Mouse (Mus musculus) natural killer cell, adult 2 months (primary cell): ENCODE measurements around the gene Sdc4.
A peak's percentile ranks its signal among the peaks of the same experiment; 100 is the strongest.

Experiments
- DNase-seq, 2 experiments: peaks; one replicate each; pipeline ENCODE4 v3.0.0; 2022; ENCODE audit warnings: low spot score in 2 of 2

Gene Sdc4

DNA sequence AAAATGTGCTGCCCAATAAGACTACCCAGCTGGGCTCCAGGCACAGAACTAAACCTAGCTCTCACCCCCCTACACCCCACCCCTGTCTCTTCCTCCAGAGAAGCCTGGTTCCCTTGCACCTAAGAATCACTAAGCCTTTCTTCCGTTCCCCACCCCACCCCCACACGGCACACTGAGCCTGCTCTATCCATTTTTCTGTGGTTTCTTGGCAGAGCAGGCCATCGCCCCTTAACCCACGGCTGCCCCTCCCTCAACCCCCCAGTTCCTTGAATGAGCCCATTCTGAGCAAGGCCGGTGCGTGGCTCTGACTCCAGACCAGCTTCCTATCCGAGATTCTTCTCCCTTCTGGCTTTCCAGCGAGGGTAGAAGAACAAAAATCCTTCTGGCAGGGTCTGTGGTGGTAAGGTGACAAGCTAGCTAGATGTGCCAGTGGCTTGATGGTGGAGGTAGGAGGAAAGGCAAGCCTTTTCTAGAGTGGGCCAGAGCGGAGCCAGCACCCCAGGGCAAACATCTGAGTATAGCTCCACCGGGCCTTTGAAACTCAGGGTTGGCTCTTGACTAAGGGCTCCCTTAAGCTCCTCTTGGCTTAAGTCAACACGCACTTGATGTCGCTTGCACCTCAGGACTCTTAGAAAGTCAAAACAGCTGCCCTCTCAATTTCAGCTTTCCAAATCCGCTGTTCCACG lies 40.1 kb downstream of the Sdc4 start:
- DNase-seq = no peak

DNA sequence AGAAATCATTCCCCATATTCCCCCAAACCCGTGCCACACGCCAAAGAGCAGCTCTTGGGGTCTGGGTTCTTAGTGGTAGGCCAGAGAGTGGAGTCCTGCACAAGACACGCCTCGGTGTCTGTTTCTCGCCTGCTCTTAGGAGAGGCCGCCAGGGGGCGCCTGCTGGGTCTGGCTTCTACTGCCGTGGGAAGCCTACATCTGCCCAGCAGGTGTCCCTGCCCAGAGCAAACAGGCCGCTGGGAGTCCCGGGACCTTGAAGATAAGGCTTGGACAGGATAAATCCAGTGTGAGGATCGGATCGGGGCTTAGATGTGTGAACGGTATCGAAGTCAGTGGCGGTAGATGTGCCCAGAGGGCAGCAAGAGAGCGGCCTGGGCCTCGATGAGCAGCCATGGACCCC lies 40.8 kb downstream of the Sdc4 start, which contains the start of gene Rbpjl:
Rbpjl (plus strand) TSS at position 236 of the 400 bp plus-strand sequence.
- DNase-seq = peak; percentile 54 to 76

DNA sequence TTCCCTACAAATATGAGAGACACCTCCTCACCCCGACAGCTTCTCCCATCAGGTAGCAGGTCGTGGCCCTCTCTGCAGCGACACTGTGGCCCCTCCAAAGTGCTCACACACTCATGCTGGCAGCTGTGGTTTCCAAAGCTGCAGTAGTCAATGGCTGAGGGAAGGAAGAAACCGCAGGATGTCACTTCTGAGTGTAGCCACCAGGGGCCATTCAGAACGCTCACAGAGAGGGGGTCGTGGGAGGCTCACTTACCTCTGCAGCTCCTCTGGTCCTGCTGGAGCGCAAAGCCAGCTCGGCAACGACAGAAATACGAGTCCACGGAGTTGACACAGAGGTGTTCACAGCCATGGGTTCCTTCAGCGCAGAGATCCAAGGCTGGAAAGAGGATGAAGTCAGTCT lies 46.8 kb downstream of the Sdc4 start:
- no peak for DNase-seq

DNA sequence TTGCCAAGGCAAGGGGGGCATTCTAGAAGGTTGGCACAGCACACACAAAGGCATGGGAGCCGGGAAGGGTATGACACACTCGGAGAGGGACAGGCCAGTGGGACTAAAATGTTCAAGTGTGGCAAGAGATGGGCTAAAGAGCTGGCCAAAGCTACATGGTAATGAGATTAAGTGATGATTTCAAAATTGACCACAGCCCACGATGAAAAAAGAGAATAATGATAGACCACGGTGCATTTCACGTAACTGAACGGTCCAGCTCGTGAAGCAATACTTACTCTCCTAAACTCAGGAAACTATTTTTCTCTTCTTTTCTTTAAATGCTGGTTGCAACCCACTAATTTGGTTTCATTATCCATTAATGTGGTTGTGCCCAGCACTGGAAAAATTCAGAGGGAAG lies 47.6 kb downstream of the Sdc4 start:
- DNase-seq = no peak

DNA sequence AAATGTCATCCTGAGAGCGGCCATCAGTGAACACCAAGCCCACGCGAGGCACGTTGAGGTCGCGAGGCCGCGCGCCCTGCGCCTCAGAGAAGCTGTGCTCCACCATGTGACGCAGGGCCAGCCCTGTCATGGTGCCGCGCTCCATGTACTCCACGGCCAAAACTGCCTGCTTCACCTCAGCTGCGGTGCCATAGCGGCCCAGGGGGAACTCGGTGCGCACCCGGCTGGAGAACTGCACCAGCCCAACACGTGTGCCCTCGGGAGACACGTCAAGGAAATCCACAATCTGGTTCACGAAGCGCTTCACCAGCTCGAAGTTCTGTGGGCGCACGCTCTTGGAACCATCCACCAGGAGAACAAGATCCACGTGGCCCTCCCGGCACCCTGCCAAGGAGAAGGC lies 50.6 kb downstream of the Sdc4 start:
- DNase-seq = no peak

DNA sequence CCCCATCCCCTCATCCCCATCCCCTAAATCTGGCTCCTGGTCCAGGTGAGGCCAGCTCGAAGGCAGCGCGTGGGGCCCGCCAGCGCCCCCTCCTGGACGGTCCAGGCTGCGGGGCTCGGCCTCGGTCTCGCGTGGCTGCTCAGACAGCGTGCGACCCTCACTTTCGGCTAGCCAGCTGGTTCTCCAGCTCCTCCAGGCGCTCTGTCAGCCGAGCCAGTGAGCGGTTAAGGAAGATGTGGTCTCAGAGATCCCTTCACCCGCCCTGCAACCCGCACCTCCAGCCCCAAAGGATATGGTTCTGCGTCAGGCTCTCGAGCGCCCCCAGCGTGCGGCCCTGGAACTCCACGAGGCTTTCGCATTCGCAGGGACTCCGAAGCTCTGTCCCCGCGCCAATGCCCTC lies 54.2 kb downstream of the Sdc4 start:
- peak; percentile 69 to 82 for DNase-seq

DNA sequence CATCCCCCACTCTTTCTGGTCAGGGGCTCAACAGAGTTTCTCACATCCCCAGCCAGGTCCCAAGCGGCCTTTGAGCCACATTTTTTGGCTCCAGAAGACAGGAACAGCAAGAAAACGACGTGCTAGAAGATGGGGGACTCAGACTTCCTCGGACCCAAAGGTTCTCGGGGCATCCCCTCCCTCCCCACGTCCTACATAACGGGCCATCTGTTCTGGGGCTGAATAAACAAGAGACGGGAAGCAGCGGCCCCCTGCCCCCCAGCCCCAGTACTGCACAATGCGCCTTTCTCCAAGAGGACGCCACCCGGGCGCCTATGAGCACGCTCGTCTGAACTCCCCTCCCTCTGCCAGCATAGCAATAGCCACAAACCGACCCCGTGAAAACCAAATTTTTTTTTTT lies 54.7 kb downstream of the Sdc4 start, which contains the start of gene Slpi:
Slpi (minus strand) TSS at position 76 of the 400 bp plus-strand sequence.
- no peak for DNase-seq

DNA sequence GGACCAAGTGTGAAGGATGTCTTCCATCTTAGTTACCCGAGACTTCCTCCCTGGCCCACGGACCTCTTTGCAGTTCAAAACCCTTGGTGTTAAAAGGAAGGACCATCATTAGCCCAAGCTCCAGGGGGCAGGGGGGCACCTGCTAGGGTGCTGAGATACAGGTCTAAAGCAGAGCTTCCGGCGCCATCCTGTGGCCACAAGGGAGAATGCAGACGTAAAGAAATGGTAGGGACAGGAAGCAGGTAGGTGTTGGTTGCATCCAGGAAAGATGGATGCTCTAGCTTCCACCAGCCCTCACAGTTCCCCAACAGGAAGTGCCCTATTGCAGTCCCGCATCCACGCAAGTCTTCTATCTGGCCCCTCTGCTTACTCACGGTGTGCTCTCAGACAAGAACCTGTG lies 56.7 kb downstream of the Sdc4 start:
- peak; percentile 25 to 69 for DNase-seq

DNA sequence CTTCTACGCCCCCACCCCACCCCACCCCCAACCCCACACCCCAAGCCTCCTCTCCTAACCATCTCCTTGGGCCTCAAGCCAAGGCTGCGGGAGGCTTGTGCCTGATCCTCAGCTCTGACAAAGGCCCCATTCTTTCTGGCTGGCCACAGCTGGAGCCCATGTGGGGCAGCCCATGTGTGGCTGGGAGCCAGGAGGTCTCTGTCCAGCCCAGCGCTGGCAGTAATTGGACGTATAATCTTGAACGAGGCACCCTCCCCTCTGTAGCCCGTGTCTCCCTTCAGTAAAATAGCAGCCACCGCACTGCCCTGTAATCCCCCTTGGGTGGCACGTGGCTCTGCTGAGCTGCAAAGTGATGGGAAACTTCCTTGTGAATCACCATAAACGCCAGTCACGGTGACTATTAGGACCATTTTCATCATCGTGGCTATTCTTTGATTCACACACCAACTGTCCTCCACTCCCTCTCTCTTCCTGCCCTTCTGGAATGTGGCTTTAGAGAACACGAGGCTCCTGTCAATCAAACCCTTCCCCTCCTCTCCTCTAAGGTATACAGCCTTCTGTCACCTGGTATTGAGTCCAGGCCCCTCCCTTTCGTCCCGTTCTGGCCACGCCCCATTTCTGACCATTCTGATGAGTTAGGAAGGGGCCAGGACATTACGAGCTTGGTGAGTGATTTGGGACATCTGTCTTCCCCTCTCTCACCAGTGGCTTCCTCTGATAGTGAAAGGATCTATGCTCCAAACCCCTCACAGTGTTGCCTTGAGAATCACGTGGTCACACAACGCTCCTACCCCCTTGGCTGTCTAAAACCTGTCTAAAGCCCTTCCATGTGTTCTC lies 57.5 kb downstream of the Sdc4 start:
- DNase-seq = no peak

DNA sequence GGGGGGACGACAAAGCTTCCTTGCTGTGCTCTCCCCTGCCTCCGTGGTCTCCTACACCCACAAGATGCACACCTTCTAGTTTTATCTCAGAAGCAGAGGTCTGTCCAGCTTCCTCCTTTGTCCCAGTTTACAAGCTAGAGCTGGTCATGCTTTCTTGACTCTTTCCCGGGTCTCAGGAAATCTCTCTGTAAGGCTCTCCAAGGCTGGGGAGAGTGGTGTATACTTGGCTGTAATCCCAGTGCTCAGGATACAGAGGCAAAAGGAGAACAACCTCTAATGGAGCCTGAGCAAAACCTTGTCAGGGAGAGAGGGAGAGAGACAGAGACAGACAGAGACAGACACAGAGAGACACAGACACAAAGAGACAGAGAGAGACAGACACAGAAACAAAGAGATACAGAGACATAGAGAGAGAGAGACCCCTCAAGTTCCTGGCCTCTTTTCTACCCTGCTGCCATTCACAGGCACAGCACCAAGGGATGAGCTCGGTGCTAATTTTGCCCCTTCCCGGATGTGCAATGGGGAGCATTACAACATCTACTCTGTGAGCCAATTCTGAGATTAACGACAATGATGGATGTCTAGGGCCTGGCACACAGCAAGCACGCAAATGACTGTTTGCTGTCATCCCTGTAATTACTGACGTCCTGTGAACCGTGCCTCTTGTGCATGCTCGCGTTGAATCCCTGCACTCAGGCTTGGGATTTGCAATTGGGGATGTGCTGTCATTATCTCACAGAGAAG lies 59.9 kb downstream of the Sdc4 start:
- DNase-seq = no peak

DNA sequence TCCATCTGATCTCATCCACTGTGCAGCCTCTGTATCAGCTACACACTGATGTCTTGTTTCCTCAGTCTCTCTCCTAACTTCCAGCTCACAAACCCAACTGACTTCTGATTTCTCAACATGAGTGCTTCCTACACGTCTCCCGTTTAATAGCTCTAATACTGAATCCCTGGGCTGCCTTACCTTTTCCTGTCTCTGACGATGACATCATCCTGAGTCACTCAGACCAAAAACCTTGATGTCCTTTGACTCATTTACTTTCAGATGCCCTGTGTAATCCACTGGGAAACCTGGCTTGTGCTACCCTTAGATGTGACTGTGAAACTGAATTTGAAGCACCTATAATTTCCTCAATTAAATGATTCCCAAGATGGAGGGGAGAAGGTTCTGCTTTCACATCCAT lies 60.7 kb downstream of the Sdc4 start:
- DNase-seq = no peak

DNA sequence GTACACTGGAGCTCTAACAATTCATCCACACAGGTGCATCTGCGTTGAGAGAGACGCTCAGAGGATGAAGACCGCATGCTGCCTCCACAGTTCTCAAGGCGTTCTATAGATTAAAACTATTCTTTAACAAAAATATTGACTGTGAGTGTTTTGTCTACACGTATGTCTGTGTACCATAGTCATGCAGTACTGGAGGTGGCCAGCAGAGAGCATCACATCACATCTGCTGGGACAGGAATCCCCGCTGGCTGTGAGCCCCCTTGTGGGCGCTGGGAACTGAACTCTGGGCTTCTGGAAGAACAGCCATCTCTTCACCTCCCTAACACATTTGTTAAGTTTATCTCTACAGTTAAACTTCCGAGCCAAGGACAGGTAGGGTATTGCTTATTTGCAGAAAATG lies 62.0 kb downstream of the Sdc4 start:
- no peak for DNase-seq

DNA sequence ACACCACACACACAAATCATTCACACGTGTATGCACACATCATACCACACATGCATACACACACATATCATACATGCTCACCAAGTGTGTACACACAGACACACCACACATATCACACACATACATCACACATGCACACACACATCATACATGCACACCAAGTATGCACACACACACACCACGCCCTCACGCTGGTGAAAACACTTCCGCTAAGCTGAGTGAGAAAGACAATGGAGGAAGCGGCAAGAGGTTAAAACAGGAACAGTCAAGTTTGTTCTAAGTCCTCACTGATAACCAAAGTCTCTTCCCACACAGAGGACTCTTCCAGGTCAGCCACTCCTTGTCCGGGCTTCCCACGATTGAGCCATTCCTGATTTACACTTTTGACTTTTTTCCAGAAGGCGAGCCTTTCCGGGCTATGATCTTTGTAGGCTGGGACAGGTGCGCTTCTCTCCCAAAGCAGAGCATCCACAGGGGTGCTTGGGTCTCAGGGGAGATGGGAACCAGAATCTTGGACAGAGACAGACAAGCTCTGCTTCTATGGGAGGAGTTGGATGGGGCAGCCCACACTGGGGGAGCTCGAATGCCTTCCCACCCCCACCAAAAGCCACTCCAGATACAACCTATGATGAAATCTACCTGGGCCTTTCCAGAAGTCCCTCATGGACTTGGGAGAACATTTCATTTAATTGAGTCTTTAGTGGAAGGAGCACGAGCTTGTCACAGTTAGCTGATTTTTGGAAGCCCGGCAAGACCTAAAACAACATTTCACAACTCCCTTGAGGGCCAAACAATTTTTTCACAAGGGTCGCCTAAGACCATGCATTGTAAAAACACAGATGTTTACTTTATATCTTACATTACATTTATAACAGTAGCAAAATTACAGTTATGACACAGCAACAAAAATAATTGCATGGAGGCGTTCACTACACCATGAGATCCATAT lies 65.9 kb downstream of the Sdc4 start:
- DNase-seq = no peak
